9 mouse cellular contexts compared by ENCODE assay signal in the genomic region with DNA sequence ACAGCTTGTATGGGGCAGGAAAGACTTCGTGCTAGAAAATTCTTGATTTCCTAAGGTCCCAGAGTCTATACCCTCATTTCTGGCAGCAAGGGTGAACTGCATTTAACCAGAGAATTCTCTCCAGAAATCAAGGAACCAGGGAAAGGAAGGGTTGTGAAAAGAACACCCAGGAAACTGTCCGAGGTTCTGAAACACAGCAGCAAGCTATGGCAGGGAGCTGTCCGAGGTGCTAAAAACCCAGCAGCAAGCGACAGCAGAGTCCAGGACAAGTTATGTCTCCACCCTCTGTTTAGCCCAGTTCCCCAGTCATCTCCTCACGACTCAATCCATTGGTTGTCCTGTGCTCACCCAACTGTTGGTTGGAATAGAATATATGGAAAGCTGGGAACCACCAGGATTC.
A peak's percentile ranks its signal among the peaks of the same experiment; 100 is the strongest.
DNase-seq lines count a peak whose midpoint lies in the region; ATAC-seq lines count a peak whose summit lies in the region.
"Had no signal": no experiment of that assay in that cellular context is flagged by ENCODE, and none has a peak within 500 bp of the region (broad histone marks: within the 10 kb centered on the region; RNA-seq: fewer than 3 reads in every experiment).

No protein-coding gene starts in this region.

- H3K4me3 ChIP-seq in neural tube, embryonic 15.5 days (replicated peaks) = no peak overlapping the region
- no peak overlapping the region for H3K4me3 ChIP-seq in embryonic facial prominence, embryonic 14.5 days (ENCODE audit: low read depth, low read length)
- H3K4me3 ChIP-seq: megakaryocyte, embryonic 14.5 days had no signal

- 0 out of 2 replicates have a peak, but pooled peaks cover 7% of the 10 kb centered on the region for H3K27me3 ChIP-seq in neural tube, embryonic 15.5 days (replicated peaks)
- no peaks in the 10 kb centered on the region for H3K27me3 ChIP-seq in embryonic facial prominence, embryonic 14.5 days (replicated peaks; ENCODE audit: control insufficient read depth, insufficient read depth, low read length)

- H3K36me3 ChIP-seq in neural tube, embryonic 15.5 days = no peaks in the 10 kb centered on the region
- H3K36me3 ChIP-seq in embryonic facial prominence, embryonic 14.5 days (ENCODE audit: control insufficient read depth, insufficient read depth, low read length) = no peaks in the 10 kb centered on the region

- peaks cover 11% of the 10 kb centered on the region for H3K4me1 ChIP-seq in neural tube, embryonic 15.5 days
- no peaks in the 10 kb centered on the region for H3K4me1 ChIP-seq in embryonic facial prominence, embryonic 14.5 days (ENCODE audit: control insufficient read depth, insufficient read depth, low read length)
- H3K4me1 ChIP-seq: megakaryocyte, embryonic 14.5 days had no signal

- DNase-seq in CD4-positive, CD25-positive, alpha-beta regulatory T cell, adult 2 months (ENCODE audit: low read depth, low spot score) = peak; percentile 40
- DNase-seq in neural tube, embryonic 10.5 days (ENCODE audit: extremely low spot score, low spot score) = peak; percentile 81
- peak; percentile 92 for DNase-seq in embryonic facial prominence, embryonic 14.5 days (ENCODE audit: low spot score)
- peak; percentile 38 to 57 for DNase-seq in layer of hippocampus, postnatal 14 days (ENCODE audit: low spot score in 2 of 2)
- DNase-seq in ovary, postnatal 10 days (ENCODE audit: low spot score) = peak; percentile 60

- no peak overlapping the region for H3K9ac ChIP-seq in neural tube, embryonic 15.5 days (replicated peaks)
- H3K9ac ChIP-seq in embryonic facial prominence, embryonic 14.5 days (ENCODE audit: low read depth, low read length) = no peak overlapping the region

- no peaks in the 10 kb centered on the region for H3K9me3 ChIP-seq in neural tube, embryonic 15.5 days (replicated peaks)
- no peaks in the 10 kb centered on the region for H3K9me3 ChIP-seq in embryonic facial prominence, embryonic 14.5 days (ENCODE audit: control insufficient read depth, low read length)
- H3K9me3 ChIP-seq: megakaryocyte, embryonic 14.5 days had no signal

- 9% methylated on average over 5 of the region's 5 CpGs for WGBS in neural tube, embryonic 15.5 days
- WGBS in embryonic facial prominence, embryonic 14.5 days = 12% methylated on average over 5 of the region's 5 CpGs

- no peak overlapping the region for H3K4me2 ChIP-seq in neural tube, embryonic 15.5 days
- H3K4me2 ChIP-seq in embryonic facial prominence, embryonic 14.5 days (ENCODE audit: low read depth, low read length) = no peak overlapping the region

- no peak overlapping the region for H3K27ac ChIP-seq in neural tube, embryonic 15.5 days (replicated peaks)
- no peak overlapping the region for H3K27ac ChIP-seq in embryonic facial prominence, embryonic 14.5 days (replicated peaks; ENCODE audit: low read depth, low read length)

- ATAC-seq in CD4-positive, CD25-positive, alpha-beta regulatory T cell, adult 4 months = no peak
- no peak for ATAC-seq in neural tube, embryonic 15.5 days (ENCODE audit: low FRiP score)
- ATAC-seq in embryonic facial prominence, embryonic 14.5 days (ENCODE audit: low read depth) = no peak
- ATAC-seq in cerebellum, adult (ENCODE audit: insufficient number of reproducible peaks, low FRiP score, low TSS enrichment) = no peak

Comparison
In these comparisons a context has a peak if more than half of its experiments do, and no peak if none do; other contexts are left out.
1. DNase-seq: peak in every context shown above with its lines; median percentile 92 in embryonic facial prominence, embryonic 14.5 days; 81 in neural tube, embryonic 10.5 days; 60 in ovary, postnatal 10 days; 48 in layer of hippocampus, postnatal 14 days; 40 in CD4-positive, CD25-positive, alpha-beta regulatory T cell, adult 2 months.